Mouse (Mus musculus) thymus, adult 2 months (tissue): ENCODE data around the gene Psmc3ip.
A peak's percentile ranks its signal among the peaks of the same experiment; 100 is the strongest.

Source experiments
- CTCF ChIP-seq: fragments of 200-500 bp; IDR thresholded peaks from 2 replicates; pipeline ENCODE4 v1.5.1; 2012; ENCODE audit warnings: mild to moderate bottlenecking, control low read depth, low read length, moderate library complexity, borderline replicate concordance; ENCODE audit not compliant: control insufficient read depth, poor library complexity, insufficient read depth; ENCODE audit errors: extremely low read depth
- POLR2A ChIP-seq: fragments of 200-500 bp; IDR thresholded peaks from 2 replicates; pipeline ENCODE4 v1.6.1; 2012; ENCODE audit warnings: mild to moderate bottlenecking, low read length, control low read depth, moderate library complexity; ENCODE audit not compliant: control insufficient read depth, poor library complexity, insufficient read depth; ENCODE audit errors: extremely low read depth

DNA sequence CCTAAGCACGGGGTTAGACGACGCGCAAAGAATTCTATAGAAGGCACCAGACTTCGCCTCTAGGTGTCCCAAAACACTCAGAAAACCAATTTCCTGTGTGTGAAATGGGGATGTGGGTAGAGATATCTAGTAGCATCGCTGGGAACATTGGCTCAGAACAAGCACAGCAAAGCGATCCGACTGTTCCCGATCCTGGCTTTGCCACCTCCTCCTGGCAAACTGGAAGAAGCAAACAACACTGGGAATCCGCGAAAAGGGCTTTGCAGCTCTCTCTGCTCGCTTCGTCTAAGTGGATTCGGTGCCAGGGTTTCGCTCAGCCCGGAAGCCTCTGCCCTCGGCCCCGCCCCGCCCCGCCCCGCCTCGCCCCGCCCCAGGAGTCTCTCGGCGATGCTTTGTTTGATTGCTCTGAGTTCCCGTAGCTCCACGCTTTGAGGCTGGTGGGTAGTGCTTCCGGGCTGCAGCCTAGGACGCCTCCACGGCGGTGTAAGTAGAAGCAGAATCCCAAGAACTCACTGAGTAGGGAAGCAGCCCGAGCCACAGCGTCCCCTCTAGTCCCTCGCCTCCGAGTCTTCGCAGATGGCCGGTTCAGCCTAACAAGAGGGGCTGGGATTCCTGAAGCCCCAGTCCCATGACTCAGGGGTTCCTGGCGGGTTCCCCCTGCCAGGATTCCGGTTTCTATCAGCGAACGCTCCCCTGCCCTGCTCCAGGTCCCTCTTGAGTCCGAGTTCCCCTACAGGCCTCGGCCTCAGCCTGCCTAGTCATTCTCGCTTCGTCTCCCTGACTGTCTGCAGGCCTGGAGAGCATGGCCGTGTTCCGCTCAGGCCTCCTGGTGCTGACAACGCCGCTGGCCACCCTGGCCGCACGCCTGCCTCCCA, 12.8 kb downstream of the Psmc3ip start, which contains the start of gene Coasy:
- peak; percentile 55 for TF ChIP-seq POLR2A
- no peak for TF ChIP-seq CTCF
